In the genomic region with DNA sequence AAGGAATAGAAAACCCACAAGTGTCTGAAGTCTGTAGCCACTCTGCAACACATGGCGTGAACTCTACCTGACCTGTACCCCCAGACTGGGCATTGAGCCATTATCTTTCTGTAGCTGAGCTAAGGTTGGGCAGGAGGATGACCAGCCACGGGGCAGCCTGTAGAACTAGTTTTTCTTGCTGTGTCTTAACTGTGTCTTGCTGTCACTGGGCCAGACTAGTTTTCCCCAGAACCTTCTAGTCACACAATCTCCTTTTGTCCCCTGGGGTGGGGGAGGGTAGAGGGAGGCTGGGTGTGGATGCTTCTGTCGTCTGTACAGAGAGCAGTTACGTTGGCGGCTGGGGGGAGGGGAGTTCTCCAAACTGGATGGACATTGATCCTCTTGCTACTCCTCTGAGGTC, we compare ENCODE assay signal across 11 mouse cellular contexts. TPM values are rescaled to one million over a fixed set of nuclear protein-coding genes. Genes with fewer than 3 reads are reported as not detected.
DNase-seq lines count a peak whose midpoint lies in the region; ATAC-seq and TF ChIP-seq lines count a peak whose summit lies in the region.
"Had no signal": no experiment of that assay in that cellular context is flagged by ENCODE, and none has a peak within 500 bp of the region (broad histone marks: within the 10 kb centered on the region; RNA-seq: fewer than 3 reads in every experiment).

No protein-coding gene starts in this region.

- H3K4me1 ChIP-seq in embryonic facial prominence, embryonic 11.5 days (ENCODE audit: control insufficient read depth, insufficient read depth, low read length) = peaks cover 3% of the 10 kb centered on the region
- peaks cover 7% of the 10 kb centered on the region for H3K4me1 ChIP-seq in kidney, postnatal 0 days (replicated peaks; ENCODE audit: insufficient read depth, low read length)
- peaks cover 22% of the 10 kb centered on the region; the same call in 1 of the 2 replicates for H3K4me1 ChIP-seq in small intestine, adult 2 months (ENCODE audit: control insufficient read depth, insufficient read depth, insufficient read length, low read length)

- WGBS in embryonic facial prominence, embryonic 11.5 days = 32% methylated on average over 5 of the region's 5 CpGs
- 32% methylated on average over 5 of the region's 5 CpGs for WGBS in kidney, postnatal 0 days
- WGBS in small intestine, adult 2 months = 14% methylated on average over 5 of the region's 5 CpGs

- peak; percentile 41 for DNase-seq in embryo, embryonic 10.5 days (ENCODE audit: low spot score)
- no peak for DNase-seq in embryo, embryonic 10 days (ENCODE audit: low spot score)
- peak; percentile 26 for DNase-seq in embryonic facial prominence, embryonic 11.5 days (ENCODE audit: low spot score)
- DNase-seq in kidney, postnatal 0 days (ENCODE audit: low spot score) = peak; percentile 46
- DNase-seq in neural tube, embryonic 10.5 days (ENCODE audit: extremely low spot score, low spot score) = no peak
- DNase-seq in c-Kit-positive CD71-positive TER-119-positive erythroid progenitor cells, embryonic 14.5 days (ENCODE audit: low spot score) = no peak
- no peak for DNase-seq in layer of hippocampus, adult 9-10 months (ENCODE audit: low spot score)
- DNase-seq: cerebellum, adult 11 months; right cerebral cortex, adult 18-20 months had no signal

- no peak overlapping the region for H3K4me3 ChIP-seq in embryonic facial prominence, embryonic 11.5 days (ENCODE audit: low read depth, low read length)
- H3K4me3 ChIP-seq in kidney, postnatal 0 days (replicated peaks; ENCODE audit: low read depth, low read length) = no peak overlapping the region
- H3K4me3 ChIP-seq in small intestine, adult 2 months (ENCODE audit: low read depth, low read length) = no peak overlapping the region

- no peak for TF ChIP-seq CTCF in kidney, postnatal 0 days (IDR thresholded peaks at IDR 0.05; ENCODE audit: low read depth)
- TF ChIP-seq CTCF in small intestine, adult 2 months (IDR thresholded peaks at IDR 0.05; ENCODE audit: extremely low read depth, insufficient read length, insufficient replicate concordance, low read depth, low read length) = no peak

- H3K4me2 ChIP-seq in embryonic facial prominence, embryonic 11.5 days (ENCODE audit: low read depth, low read length) = no peak overlapping the region
- H3K4me2 ChIP-seq in kidney, postnatal 0 days (ENCODE audit: low read length) = no peak overlapping the region

- no peaks in the 10 kb centered on the region for H3K27me3 ChIP-seq in embryonic facial prominence, embryonic 11.5 days (ENCODE audit: control insufficient read depth, insufficient read depth, low read length)
- H3K27me3 ChIP-seq in kidney, postnatal 0 days (ENCODE audit: insufficient read depth, low read length) = no peaks in the 10 kb centered on the region
- no peaks in the 10 kb centered on the region for H3K27me3 ChIP-seq in small intestine, adult 2 months (ENCODE audit: control insufficient read depth, insufficient read depth, low read length)

- H3K36me3 ChIP-seq in embryonic facial prominence, embryonic 11.5 days (replicated peaks; ENCODE audit: control insufficient read depth, insufficient read depth, low read depth, low read length) = no peaks in the 10 kb centered on the region
- no peaks in the 10 kb centered on the region for H3K36me3 ChIP-seq in kidney, postnatal 0 days (ENCODE audit: insufficient read depth, low read length)
- no peaks in the 10 kb centered on the region for H3K36me3 ChIP-seq in small intestine, adult 2 months (ENCODE audit: control insufficient read depth, insufficient read depth, low read length)

- H3K9ac ChIP-seq in embryonic facial prominence, embryonic 11.5 days (replicated peaks; ENCODE audit: low read length) = no peak overlapping the region
- no peak overlapping the region for H3K9ac ChIP-seq in kidney, postnatal 0 days (ENCODE audit: low read depth, low read length)

- TF ChIP-seq POLR2A in small intestine, adult 2 months (IDR thresholded peaks at IDR 0.05; ENCODE audit: low read depth, low read length) = no peak

- no peaks in the 10 kb centered on the region for H3K9me3 ChIP-seq in embryonic facial prominence, embryonic 11.5 days (replicated peaks; ENCODE audit: control insufficient read depth, low read length)
- no peaks in the 10 kb centered on the region for H3K9me3 ChIP-seq in kidney, postnatal 0 days (replicated peaks; ENCODE audit: low read length)

- ATAC-seq in embryonic facial prominence, embryonic 11.5 days (replicated peaks; ENCODE audit: insufficient number of reproducible peaks, low FRiP score, low TSS enrichment, low read depth) = peak; percentile 31; the same call in 1 of the 2 replicates
- peak; percentile 81 for ATAC-seq in kidney, postnatal 0 days (replicated peaks; ENCODE audit: low FRiP score, low read depth)
- ATAC-seq: midbrain, embryonic 16.5 days had no signal

- no peak overlapping the region for H3K27ac ChIP-seq in embryonic facial prominence, embryonic 11.5 days (replicated peaks; ENCODE audit: low read depth, low read length)
- H3K27ac ChIP-seq in kidney, postnatal 0 days = peak overlapping the region; percentile 77
- H3K27ac ChIP-seq in small intestine, adult 2 months (ENCODE audit: insufficient read depth, low read depth, low read length) = peak overlapping the region; percentile 27; the same call in 1 of the 2 replicates

RNA-seq across cellular contexts. Expression of gene Klhdc7a, which starts 10.9 kb away (rescaled TPM):
- polyA plus RNA-seq in embryonic facial prominence, embryonic 11.5 days (2014; fragmentation: Nextera tagmentation; extraction: Ambion mirVana) = 0.08 and 0.10 TPM in 2 replicates
- polyA plus RNA-seq in kidney, postnatal 0 days (2015; fragmentation: Nextera tagmentation; extraction: Ambion mirVana) = 8.9 and 9.3 TPM in 2 replicates
- 0.25 and 0.95 TPM in 2 replicates for polyA plus RNA-seq in small intestine, adult 2 months (2012; rRNA removed)

Comparison
In these comparisons a context has a peak if more than half of its experiments do, and no peak if none do; other contexts are left out.
1. DNase-seq: peak in embryo, embryonic 10.5 days (single experiment), embryonic facial prominence, embryonic 11.5 days (single experiment) and kidney, postnatal 0 days (single experiment); none in embryo, embryonic 10 days (single experiment), neural tube, embryonic 10.5 days (single experiment), c-Kit-positive CD71-positive TER-119-positive erythroid progenitor cells, embryonic 14.5 days (single experiment) and layer of hippocampus, adult 9-10 months (single experiment).